Mouse (Mus musculus): ENCODE data around the gene Acox2.

DNA sequence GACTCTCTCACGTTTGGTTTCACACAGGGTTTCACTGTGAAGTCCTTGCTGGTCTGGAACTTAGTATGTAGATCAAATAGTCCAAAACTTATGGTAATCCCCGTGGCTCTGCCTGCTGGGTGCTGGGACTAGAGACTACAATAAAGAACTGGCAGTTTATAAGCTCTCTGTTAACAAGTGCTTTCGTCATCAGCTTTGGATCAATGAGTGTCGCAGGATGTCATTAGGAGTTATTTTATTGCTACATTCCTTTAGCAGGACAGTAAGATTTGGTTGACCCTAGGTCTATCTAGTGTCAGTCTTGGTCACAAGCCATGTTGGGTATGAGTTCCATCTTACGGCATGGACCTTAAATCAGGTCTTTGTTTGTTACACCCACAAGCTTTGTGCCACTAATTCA is 1.1 kb upstream of the Acox2 start:
- TF ChIP-seq POLR2A (IDR thresholded peaks at IDR 0.05; ENCODE audit: borderline replicate concordance, control insufficient read depth, low read depth, low read length) (no peak), CTCF (IDR thresholded peaks at IDR 0.05; ENCODE audit: control insufficient read depth, insufficient read depth, low read length) (no peak)
